Mouse (Mus musculus) lung, embryonic 14.5 days (tissue): ENCODE measurements around the gene Tfe3. TPM values are rescaled to one million over a fixed set of nuclear protein-coding genes. Genes with fewer than 3 reads are reported as not detected.

Source experiments
- ATAC-seq: fragments of 200-750 bp; cut with Nextera tagmentation; 2 replicates; pipeline ENCODE4 v1.8.0; 2017; ENCODE audit warnings: mild to moderate bottlenecking, moderate TSS enrichment, moderate library complexity; ENCODE audit not compliant: insufficient read depth
- DNase-seq: peaks from one replicate; pipeline ENCODE4 v3.0.0-alpha.2; 2015
- H3K27ac ChIP-seq: fragments of 300-500 bp; sonication (generic); 2 replicates; pipeline ENCODE4 v1.5.1; 2014; ENCODE audit warnings: low read depth, mild to moderate bottlenecking, moderate library complexity
- H3K27me3 ChIP-seq: fragments of 300-500 bp; sonication (generic); 2 replicates; pipeline ENCODE4 v1.6.1; 2014; ENCODE audit warnings: low read length, control low read depth; ENCODE audit not compliant: insufficient read depth
- H3K36me3 ChIP-seq: fragments of 300-500 bp; sonication (generic); 2 replicates; pipeline ENCODE4 v1.6.1; 2014; ENCODE audit warnings: control low read depth; ENCODE audit not compliant: insufficient read depth
- H3K4me1 ChIP-seq: fragments of 300-500 bp; sonication (generic); 2 replicates; pipeline ENCODE4 v1.6.1; 2014; ENCODE audit warnings: antibody characterized with exemption, control low read depth; ENCODE audit not compliant: insufficient read depth
- H3K4me2 ChIP-seq: fragments of 300-500 bp; sonication (generic); 2 replicates; pipeline ENCODE4 v1.6.1; 2014; ENCODE audit warnings: mild to moderate bottlenecking
- H3K4me3 ChIP-seq: fragments of 300-500 bp; sonication (generic); 2 replicates; pipeline ENCODE4 v1.5.1; 2014; ENCODE audit warnings: low read depth, low read length
- H3K9ac ChIP-seq: fragments of 300-500 bp; sonication (generic); 2 replicates; pipeline ENCODE4 v1.6.1; 2014
- H3K9me3 ChIP-seq: fragments of 300-500 bp; sonication (generic); 2 replicates; pipeline ENCODE4 v1.6.1; 2016; ENCODE audit warnings: low read depth, low read length, control low read depth
- CTCF ChIP-seq: IDR thresholded peaks from 2 replicates; pipeline ENCODE4 v1.5.1; 2016; ENCODE audit warnings: antibody characterized with exemption, low read depth
- WGBS: fragments of 180-500 bp; shearing (Covaris S2); extraction: QIAGEN DNeasy Blood & Tissue Kit; methylation state at CpG from one replicate; pipeline ENCODE4 v1.1.7; 2014; 5-methylcytosine and 5-hydroxymethylcytosine counted together
- polyA plus RNA-seq: library from polyadenylated mRNA; unstranded; fragments of >200 nt; fragmentation: Nextera tagmentation; extraction: Ambion mirVana; gene quantifications from 2 replicates; pipeline ENCODE4 v1.2.1, GENCODE M21; 2014

The Tfe3 gene
- polyA plus RNA-seq, 1 experiment from 2014 or later: 22.5 TPM

GRCm38 (mm10) chrX:7722691-7723090 is 39.7 kb upstream of the Tfe3 start:
- Histone ChIP-seq H3K4me1 (no peaks in the 10 kb centered on the region), H3K4me3 (peak overlapping the region; percentile 52), H3K27me3 (no peaks in the 10 kb centered on the region), H3K9ac (peak overlapping the region; percentile 65), H3K27ac (peak overlapping the region; percentile 95; the same call in 1 of the 2 replicates), H3K36me3 (peaks cover 25% of the 10 kb centered on the region; the same call in 1 of the 2 replicates), H3K4me2 (peak overlapping the region; percentile 65), H3K9me3 (no peaks in the 10 kb centered on the region)
- no peak for TF ChIP-seq CTCF
- no peak for ATAC-seq
- DNase-seq: no peak
- WGBS: 14% methylated on average over 4 of the region's 4 CpGs

GRCm38 (mm10) chrX:7724135-7724534 is 38.2 kb upstream of the Tfe3 start:
- no peak overlapping the region for H3K9ac ChIP-seq
- TF ChIP-seq CTCF: no peak
- H3K9me3 ChIP-seq: no peaks in the 10 kb centered on the region
- DNase-seq (no peak), ATAC-seq (no peak)
- H3K27me3 ChIP-seq: no peaks in the 10 kb centered on the region
- peaks cover 25% of the 10 kb centered on the region; the same call in 1 of the 2 replicates for H3K36me3 ChIP-seq
- no peaks in the 10 kb centered on the region for H3K4me1 ChIP-seq
- no peak overlapping the region; the same call in 1 of the 2 replicates for H3K4me2 ChIP-seq
- 78% methylated on average over 7 of the region's 7 CpGs for WGBS
- no peak overlapping the region for H3K4me3 ChIP-seq
- H3K27ac ChIP-seq: no peak overlapping the region

GRCm38 (mm10) chrX:7725841-7726240 is 36.5 kb upstream of the Tfe3 start:
- H3K27ac ChIP-seq: no peak overlapping the region
- H3K9ac ChIP-seq: no peak overlapping the region
- no peak overlapping the region for H3K4me3 ChIP-seq
- peaks cover 25% of the 10 kb centered on the region; the same call in 1 of the 2 replicates for H3K36me3 ChIP-seq
- 83% methylated on average over 12 of the region's 12 CpGs for WGBS
- no peak for ATAC-seq
- no peaks in the 10 kb centered on the region for H3K9me3 ChIP-seq
- DNase-seq: no peak
- TF ChIP-seq CTCF: no peak
- H3K4me2 ChIP-seq: no peak overlapping the region
- no peaks in the 10 kb centered on the region for H3K4me1 ChIP-seq
- no peaks in the 10 kb centered on the region for H3K27me3 ChIP-seq

GRCm38 (mm10) chrX:7727176-7727575 is 35.2 kb upstream of the Tfe3 start:
- TF ChIP-seq CTCF: no peak
- Histone ChIP-seq H3K4me3 (no peak overlapping the region), H3K27ac (no peak overlapping the region), H3K9ac (no peak overlapping the region), H3K27me3 (no peaks in the 10 kb centered on the region), H3K4me2 (no peak overlapping the region), H3K9me3 (no peaks in the 10 kb centered on the region), H3K36me3 (peaks cover 25% of the 10 kb centered on the region; the same call in 1 of the 2 replicates), H3K4me1 (no peaks in the 10 kb centered on the region)
- ATAC-seq: no peak
- WGBS: 93% methylated on average over 13 of the region's 13 CpGs
- DNase-seq: no peak

- no peak for TF ChIP-seq CTCF
- Histone ChIP-seq H3K9ac (peak within 1 kb of the TSS; percentile 49), H3K4me1 (no peaks in the 10 kb centered on the region), H3K4me2 (peak within 1 kb of the TSS; percentile 65), H3K27ac (peak within 1 kb of the TSS; percentile 63), H3K4me3 (peak within 1 kb of the TSS; percentile 46), H3K27me3 (no peaks in the 10 kb centered on the region), H3K9me3 (no peaks in the 10 kb centered on the region), H3K36me3 (peaks cover 25% of the 10 kb centered on the region; the same call in 1 of the 2 replicates)
- DNase-seq (peak; percentile 90), ATAC-seq (peak; percentile 96)
- 11% methylated on average over 42 of the region's 42 CpGs for WGBS
Measured at GRCm38 (mm10) chrX:7728215-7728921, 34.0 kb upstream of the Tfe3 start, which contains the start of gene Praf2. TSS of gene Praf2 (plus strand) at chrX:7728439.

- TF ChIP-seq CTCF: no peak
- 18% methylated on average over 4 of the region's 4 CpGs for WGBS
- peak; percentile 1; the same call in 1 of the 2 replicates for ATAC-seq
Measured at GRCm38 (mm10) chrX:7728922-7729265, 33.5 kb upstream of the Tfe3 start.

GRCm38 (mm10) chrX:7733571-7734156 is 28.7 kb upstream of the Tfe3 start:
- peak; percentile 9; the same call in 1 of the 2 replicates for ATAC-seq
- 37% methylated on average over 25 of the region's 26 CpGs for WGBS
- H3K9ac ChIP-seq: no peak overlapping the region

More at GRCm38 (mm10) chrX:7728922-7729265, 33.5 kb upstream of the Tfe3 start:
- Histone ChIP-seq H3K36me3 (peaks cover 23% of the 10 kb centered on the region; the same call in 1 of the 2 replicates), H3K9me3 (no peaks in the 10 kb centered on the region), H3K27me3 (no peaks in the 10 kb centered on the region), H3K9ac (peak overlapping the region; percentile 49), H3K27ac (no peak overlapping the region), H3K4me1 (no peaks in the 10 kb centered on the region), H3K4me3 (peak overlapping the region; percentile 46), H3K4me2 (peak overlapping the region; percentile 65)
- DNase-seq: no peak

More at GRCm38 (mm10) chrX:7733571-7734156, 28.7 kb upstream of the Tfe3 start:
- Histone ChIP-seq H3K27ac (no peak overlapping the region), H3K4me1 (no peaks in the 10 kb centered on the region), H3K4me2 (no peak overlapping the region), H3K27me3 (no peaks in the 10 kb centered on the region), H3K36me3 (peaks cover 8% of the 10 kb centered on the region; the same call in 1 of the 2 replicates), H3K4me3 (no peak overlapping the region), H3K9me3 (no peaks in the 10 kb centered on the region)
- DNase-seq: peak; percentile 68
- TF ChIP-seq CTCF: peak; percentile 72
